Comparison of ENCODE assay signal across 1 mouse cellular context in the genomic region with DNA sequence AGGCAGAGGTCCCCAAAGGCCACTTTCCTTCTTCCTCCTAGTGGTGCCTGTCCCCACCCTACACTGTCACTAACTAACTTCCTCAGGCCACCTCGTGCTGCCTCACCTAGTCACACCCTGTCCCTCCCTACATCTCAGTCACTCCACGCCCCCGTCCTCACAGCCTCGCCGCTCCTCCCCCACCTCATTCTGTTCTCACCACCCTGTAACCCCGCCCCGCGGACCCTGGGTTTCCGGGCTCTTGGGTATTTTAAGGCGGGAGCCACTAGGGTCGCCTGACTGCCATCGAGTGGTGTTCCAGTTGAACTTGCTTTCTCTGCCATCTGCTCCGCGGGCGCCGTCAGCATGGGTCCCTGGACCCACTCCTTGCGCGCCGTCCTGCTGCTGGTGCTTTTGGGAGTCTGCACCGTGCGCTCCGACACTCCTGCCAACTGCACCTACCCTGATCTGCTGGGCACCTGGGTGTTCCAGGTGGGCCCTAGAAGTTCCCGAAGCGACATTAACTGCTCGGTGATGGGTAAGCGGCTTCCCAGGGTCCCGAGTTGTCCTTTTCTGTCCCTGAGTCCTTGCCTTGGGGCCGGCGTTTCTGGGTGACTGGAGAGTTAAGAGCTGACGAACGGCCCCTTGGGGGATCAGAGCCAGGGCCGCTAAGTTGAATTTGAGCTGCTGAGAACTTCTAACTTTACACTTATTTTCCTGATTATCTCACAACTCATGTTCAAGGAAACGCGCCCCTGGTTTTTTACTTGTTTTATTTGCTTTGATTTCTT.
TF ChIP-seq lines count a peak whose summit lies in the region.

TSS of gene Ctsc (plus strand) at position 228 of the 770 bp plus-strand sequence.

TF ChIP-seq in MEL, 35 proteins besides CTCF, POLR2A, EP300 and RAD21 (continued from another document):
- TF ChIP-seq NELFE (IDR thresholded peaks at IDR 0.05; ENCODE audit: low read depth, low read length), result peak; percentile 87
- TF ChIP-seq ELF1 (IDR thresholded peaks at IDR 0.05; ENCODE audit: low read depth, low read length), result peak; percentile 67; the same call in 1 of the 2 replicates
- peak; percentile 98 for TF ChIP-seq ZMIZ1 (IDR thresholded peaks at IDR 0.05; ENCODE audit: low read depth, low read length)
